In genomic region chr2:152000735-152001134, GRCm38 (mm10) we compare ENCODE assay signal across 17 mouse cellular contexts. TPM values are rescaled to one million over a fixed set of nuclear protein-coding genes. Genes with fewer than 3 reads are reported as not detected.
DNase-seq lines count a peak whose midpoint lies in the region; ATAC-seq and TF ChIP-seq lines count a peak whose summit lies in the region.
"Had no signal": no experiment of that assay in that cellular context is flagged by ENCODE, and none has a peak within 500 bp of the region (broad histone marks: within the 10 kb centered on the region; RNA-seq: fewer than 3 reads in every experiment).

No protein-coding gene starts in this region.

- ATAC-seq in hindbrain, embryonic 11.5 days (ENCODE audit: low FRiP score): peak; percentile 20; the same call in 1 of the 2 replicates
- no peak for ATAC-seq in midbrain, embryonic 16.5 days
- peak; percentile 40; the same call in 1 of the 2 replicates for ATAC-seq in hindbrain, embryonic 13.5 days (ENCODE audit: low FRiP score)
- ATAC-seq in midbrain, embryonic 15.5 days (replicated peaks): peak; percentile 24; the same call in 1 of the 2 replicates
- ATAC-seq in stomach, postnatal 0 days (ENCODE audit: low FRiP score, low TSS enrichment): no peak
- ATAC-seq: activated CD4-positive, CD25-positive, alpha-beta regulatory T cell, adult 4 months; inflammation-experienced regulatory T-cells, adult 6 months; Patski had no signal

- H3K27me3 ChIP-seq in hindbrain, embryonic 11.5 days (ENCODE audit: control insufficient read depth, insufficient read depth, low read length): peaks cover 21% of the 10 kb centered on the region
- peaks cover 70% of the 10 kb centered on the region for H3K27me3 ChIP-seq in hindbrain, embryonic 10.5 days (ENCODE audit: insufficient read depth, poor library complexity, severe bottlenecking)
- H3K27me3 ChIP-seq in midbrain, embryonic 10.5 days (ENCODE audit: low read depth, poor library complexity, severe bottlenecking): peaks cover 60% of the 10 kb centered on the region
- peaks cover 21% of the 10 kb centered on the region for H3K27me3 ChIP-seq in midbrain, embryonic 16.5 days (ENCODE audit: control insufficient read depth, insufficient read depth, low read depth, low read length)
- H3K27me3 ChIP-seq in hindbrain, embryonic 13.5 days: peaks cover 56% of the 10 kb centered on the region
- H3K27me3 ChIP-seq in midbrain, embryonic 15.5 days (replicated peaks): peaks cover 28% of the 10 kb centered on the region
- no peaks in the 10 kb centered on the region for H3K27me3 ChIP-seq in stomach, postnatal 0 days (ENCODE audit: control insufficient read depth, insufficient read depth, low read length)

- DNase-seq in hindbrain, embryonic 11.5 days (ENCODE audit: low spot score): no peak
- no peak for DNase-seq in hindbrain, embryonic 10.5 days (ENCODE audit: low spot score)
- DNase-seq in midbrain, embryonic 10.5 days (ENCODE audit: low spot score): no peak
- DNase-seq in spleen, postnatal 36 days (ENCODE audit: low spot score in 2 of 2): no peak
- no peak for DNase-seq in stomach, postnatal 0 days (ENCODE audit: low spot score)
- DNase-seq: cerebellum, adult 8-10 months; gastrocnemius, postnatal 10 days; layer of hippocampus, postnatal 36 days; liver, embryonic 13.5 days; thymus, postnatal 14 days had no signal

- no peak overlapping the region for H3K4me3 ChIP-seq in hindbrain, embryonic 11.5 days (ENCODE audit: low read depth, low read length)
- H3K4me3 ChIP-seq in hindbrain, embryonic 10.5 days: no peak overlapping the region
- no peak overlapping the region for H3K4me3 ChIP-seq in midbrain, embryonic 10.5 days
- no peak overlapping the region for H3K4me3 ChIP-seq in midbrain, embryonic 16.5 days (ENCODE audit: low read depth, low read length)
- H3K4me3 ChIP-seq in hindbrain, embryonic 13.5 days: no peak overlapping the region
- no peak overlapping the region for H3K4me3 ChIP-seq in midbrain, embryonic 15.5 days
- H3K4me3 ChIP-seq in stomach, postnatal 0 days (ENCODE audit: low read depth, low read length): no peak overlapping the region
- H3K4me3 ChIP-seq: embryonic facial prominence, embryonic 13.5 days; liver, embryonic 13.5 days had no signal

- H3K4me1 ChIP-seq in hindbrain, embryonic 11.5 days (replicated peaks; ENCODE audit: control insufficient read depth, insufficient read depth, low read length): no peaks in the 10 kb centered on the region
- peaks cover 30% of the 10 kb centered on the region for H3K4me1 ChIP-seq in hindbrain, embryonic 10.5 days (replicated peaks)
- peaks cover 25% of the 10 kb centered on the region for H3K4me1 ChIP-seq in midbrain, embryonic 10.5 days
- 0 out of 2 replicates have a peak, but pooled peaks cover 3% of the 10 kb centered on the region for H3K4me1 ChIP-seq in midbrain, embryonic 16.5 days (ENCODE audit: control insufficient read depth, insufficient read depth, low read length)
- peaks cover 18% of the 10 kb centered on the region for H3K4me1 ChIP-seq in hindbrain, embryonic 13.5 days (replicated peaks)
- peaks cover 4% of the 10 kb centered on the region; the same call in 1 of the 2 replicates for H3K4me1 ChIP-seq in midbrain, embryonic 15.5 days
- no peaks in the 10 kb centered on the region for H3K4me1 ChIP-seq in stomach, postnatal 0 days (replicated peaks; ENCODE audit: control insufficient read depth, insufficient read depth)

- no peak overlapping the region for H3K9ac ChIP-seq in hindbrain, embryonic 11.5 days (ENCODE audit: low read depth, low read length)
- H3K9ac ChIP-seq in midbrain, embryonic 16.5 days (ENCODE audit: low read depth, low read length): no peak overlapping the region
- H3K9ac ChIP-seq in hindbrain, embryonic 13.5 days: no peak overlapping the region; the same call in 1 of the 2 replicates
- H3K9ac ChIP-seq in midbrain, embryonic 15.5 days: no peak overlapping the region
- H3K9ac ChIP-seq in stomach, postnatal 0 days (ENCODE audit: low read length): no peak overlapping the region
- H3K9ac ChIP-seq: embryonic facial prominence, embryonic 13.5 days; liver, embryonic 13.5 days had no signal

- no peak overlapping the region for H3K27ac ChIP-seq in hindbrain, embryonic 11.5 days (ENCODE audit: low read depth, low read length)
- no peak overlapping the region for H3K27ac ChIP-seq in hindbrain, embryonic 10.5 days
- H3K27ac ChIP-seq in midbrain, embryonic 10.5 days (replicated peaks): 0 out of 2 replicates have a peak overlapping the region, but pooled peaks have one; percentile 49
- no peak overlapping the region for H3K27ac ChIP-seq in midbrain, embryonic 16.5 days (ENCODE audit: low read length)
- no peak overlapping the region for H3K27ac ChIP-seq in hindbrain, embryonic 13.5 days
- no peak overlapping the region for H3K27ac ChIP-seq in midbrain, embryonic 15.5 days
- H3K27ac ChIP-seq in stomach, postnatal 0 days (replicated peaks): no peak overlapping the region
- H3K27ac ChIP-seq: embryonic facial prominence, embryonic 13.5 days; liver, embryonic 13.5 days had no signal

- no peaks in the 10 kb centered on the region for H3K9me3 ChIP-seq in hindbrain, embryonic 11.5 days (ENCODE audit: control insufficient read depth, low read length)
- H3K9me3 ChIP-seq in hindbrain, embryonic 10.5 days: no peaks in the 10 kb centered on the region
- H3K9me3 ChIP-seq in midbrain, embryonic 10.5 days (replicated peaks): no peaks in the 10 kb centered on the region
- no peaks in the 10 kb centered on the region for H3K9me3 ChIP-seq in midbrain, embryonic 16.5 days (replicated peaks; ENCODE audit: control insufficient read depth, low read length, poor library complexity, severe bottlenecking)
- H3K9me3 ChIP-seq in hindbrain, embryonic 13.5 days: no peaks in the 10 kb centered on the region
- no peaks in the 10 kb centered on the region for H3K9me3 ChIP-seq in midbrain, embryonic 15.5 days
- H3K9me3 ChIP-seq in stomach, postnatal 0 days (ENCODE audit: control insufficient read depth, low read length): no peaks in the 10 kb centered on the region
- H3K9me3 ChIP-seq: embryonic facial prominence, embryonic 13.5 days; liver, embryonic 13.5 days had no signal

- no peaks in the 10 kb centered on the region for H3K36me3 ChIP-seq in hindbrain, embryonic 11.5 days (ENCODE audit: control insufficient read depth, insufficient read depth, low read length)
- H3K36me3 ChIP-seq in hindbrain, embryonic 10.5 days: no peaks in the 10 kb centered on the region
- no peaks in the 10 kb centered on the region for H3K36me3 ChIP-seq in midbrain, embryonic 10.5 days
- no peaks in the 10 kb centered on the region for H3K36me3 ChIP-seq in midbrain, embryonic 16.5 days (ENCODE audit: control insufficient read depth, insufficient read depth, low read length)
- H3K36me3 ChIP-seq in hindbrain, embryonic 13.5 days: no peaks in the 10 kb centered on the region
- no peaks in the 10 kb centered on the region for H3K36me3 ChIP-seq in midbrain, embryonic 15.5 days (replicated peaks)
- H3K36me3 ChIP-seq in stomach, postnatal 0 days (ENCODE audit: control insufficient read depth, insufficient read depth, low read length): no peaks in the 10 kb centered on the region
- H3K36me3 ChIP-seq: embryonic facial prominence, embryonic 13.5 days; liver, embryonic 13.5 days had no signal

- no peak overlapping the region for H3K4me2 ChIP-seq in hindbrain, embryonic 11.5 days (replicated peaks; ENCODE audit: low read depth, low read length)
- H3K4me2 ChIP-seq in midbrain, embryonic 16.5 days (ENCODE audit: low read length): no peak overlapping the region
- no peak overlapping the region for H3K4me2 ChIP-seq in hindbrain, embryonic 13.5 days
- H3K4me2 ChIP-seq in midbrain, embryonic 15.5 days: no peak overlapping the region
- H3K4me2 ChIP-seq in stomach, postnatal 0 days (replicated peaks; ENCODE audit: low read depth): no peak overlapping the region
- H3K4me2 ChIP-seq: embryonic facial prominence, embryonic 13.5 days; liver, embryonic 13.5 days had no signal

- WGBS in hindbrain, embryonic 11.5 days: 53% methylated on average over 6 of the region's 6 CpGs
- 56% methylated on average over 6 of the region's 6 CpGs for WGBS in hindbrain, embryonic 10.5 days
- 62% methylated on average over 6 of the region's 6 CpGs for WGBS in midbrain, embryonic 10.5 days
- 57% methylated on average over 6 of the region's 6 CpGs for WGBS in midbrain, embryonic 16.5 days
- 43% methylated on average over 6 of the region's 6 CpGs for WGBS in hindbrain, embryonic 13.5 days
- WGBS in midbrain, embryonic 15.5 days: 55% methylated on average over 6 of the region's 6 CpGs
- WGBS in stomach, postnatal 0 days: 64% methylated on average over 6 of the region's 6 CpGs

- TF ChIP-seq EP300 in stomach, postnatal 0 days (optimal IDR thresholded peaks at IDR 0.05): no peak

- no peak for TF ChIP-seq CTCF in stomach, postnatal 0 days (IDR thresholded peaks at IDR 0.05; ENCODE audit: low read depth)

RNA-seq across cellular contexts. Expression of gene Slc52a3, which starts 4.4 kb away (rescaled TPM):
- polyA plus RNA-seq in hindbrain, embryonic 11.5 days (2014; fragmentation: Nextera tagmentation; extraction: Ambion mirVana): 0.56 and 0.73 TPM in 2 replicates
- 0.90 and 1.3 TPM in 2 replicates for polyA plus RNA-seq in hindbrain, embryonic 10.5 days (2016; fragmentation: Nextera tagmentation; extraction: Ambion mirVana)
- 0.81 and 0.87 TPM in 2 replicates for polyA plus RNA-seq in midbrain, embryonic 10.5 days (2016; fragmentation: Nextera tagmentation; extraction: Ambion mirVana)
- 1.0 and 1.4 TPM in 2 replicates for polyA plus RNA-seq in midbrain, embryonic 16.5 days (2015; fragmentation: Nextera tagmentation; extraction: Ambion mirVana)
- 0.55 and 1.2 TPM in 2 replicates for polyA plus RNA-seq in hindbrain, embryonic 13.5 days (2015; fragmentation: Nextera tagmentation; extraction: Ambion mirVana)
- 1.3 and 2.2 TPM in 2 replicates for polyA plus RNA-seq in midbrain, embryonic 15.5 days (2015; fragmentation: Nextera tagmentation; extraction: Ambion mirVana)
- polyA plus RNA-seq in stomach, postnatal 0 days (2015; fragmentation: Nextera tagmentation; extraction: Ambion mirVana): 22.2 and 24.9 TPM in 2 replicates

RNA-seq across cellular contexts. Expression of gene Fam110a, which starts 20.7 kb away (rescaled TPM):
- 87.1 and 87.5 TPM in 2 replicates for polyA plus RNA-seq in hindbrain, embryonic 11.5 days (2014; fragmentation: Nextera tagmentation; extraction: Ambion mirVana)
- polyA plus RNA-seq in hindbrain, embryonic 10.5 days (2016; fragmentation: Nextera tagmentation; extraction: Ambion mirVana): 99.4 and 149 TPM in 2 replicates
- 79.8 and 108 TPM in 2 replicates for polyA plus RNA-seq in midbrain, embryonic 10.5 days (2016; fragmentation: Nextera tagmentation; extraction: Ambion mirVana)
- 57.5 and 59.1 TPM in 2 replicates for polyA plus RNA-seq in midbrain, embryonic 16.5 days (2015; fragmentation: Nextera tagmentation; extraction: Ambion mirVana)
- polyA plus RNA-seq in hindbrain, embryonic 13.5 days (2015; fragmentation: Nextera tagmentation; extraction: Ambion mirVana): 68.1 and 71.4 TPM in 2 replicates
- polyA plus RNA-seq in midbrain, embryonic 15.5 days (2015; fragmentation: Nextera tagmentation; extraction: Ambion mirVana): 61.2 and 62.8 TPM in 2 replicates
- polyA plus RNA-seq in stomach, postnatal 0 days (2015; fragmentation: Nextera tagmentation; extraction: Ambion mirVana): 29.9 and 33.7 TPM in 2 replicates

Comparison
In these comparisons a context has a peak if more than half of its experiments do, and no peak if none do; other contexts are left out.
1. ATAC-seq: peak in hindbrain, embryonic 11.5 days (single experiment), hindbrain, embryonic 13.5 days (single experiment) and midbrain, embryonic 15.5 days (single experiment); none in midbrain, embryonic 16.5 days (single experiment) and stomach, postnatal 0 days (single experiment).